Mouse (Mus musculus) telencephalon, adult 2 months (tissue): ENCODE data around the gene Cdh18.
"Not testable (repeated sequence)": the region's sequence is repeated elsewhere in the genome, so short reads cannot be mapped to it uniquely, and the experiment has no call there.

ENCODE experiments used
- DNase-seq: peaks from one replicate; pipeline ENCODE4 v3.0.0-alpha.2; 2011; ENCODE audit warnings: low read depth, low spot score

Cdh18 gene

GRCm38 (mm10) chr15:22947234-22947633, 398.4 kb downstream of the Cdh18 start:
- no peak for DNase-seq

GRCm38 (mm10) chr15:22969424-22969823, 420.6 kb downstream of the Cdh18 start:
- peak; percentile 50 for DNase-seq

GRCm38 (mm10) chr15:22980136-22980535, 431.3 kb downstream of the Cdh18 start:
- DNase-seq: no peak

- DNase-seq: no peak
Observed at GRCm38 (mm10) chr15:22984647-22985046, 435.8 kb downstream of the Cdh18 start.

GRCm38 (mm10) chr15:23016680-23017079, 467.9 kb downstream of the Cdh18 start:
- DNase-seq: no peak

- DNase-seq: no peak
Observed at GRCm38 (mm10) chr15:23021151-23021550, 472.3 kb downstream of the Cdh18 start.

- DNase-seq: no peak
Observed at GRCm38 (mm10) chr15:23022635-23023034, 473.8 kb downstream of the Cdh18 start.

- DNase-seq: peak; percentile 16
Observed at GRCm38 (mm10) chr15:23035551-23036207, 486.9 kb downstream of the Cdh18 start.

- DNase-seq: peak; percentile 79
Observed at GRCm38 (mm10) chr15:23036208-23037065, 487.6 kb downstream of the Cdh18 start.

GRCm38 (mm10) chr15:23037561-23037960, 488.7 kb downstream of the Cdh18 start:
- DNase-seq: no peak

- DNase-seq: no peak
Observed at GRCm38 (mm10) chr15:23046127-23046785, 497.4 kb downstream of the Cdh18 start.

- peak; percentile 15 for DNase-seq
Observed at GRCm38 (mm10) chr15:23052006-23052405, 503.2 kb downstream of the Cdh18 start.

- DNase-seq: not testable (repeated sequence)
Observed at GRCm38 (mm10) chr15:23085326-23085725, 536.5 kb downstream of the Cdh18 start.

- DNase-seq: no peak
Observed at GRCm38 (mm10) chr15:23087535-23087934, 538.7 kb downstream of the Cdh18 start.

- DNase-seq: no peak
Observed at GRCm38 (mm10) chr15:23096601-23097000, 547.8 kb downstream of the Cdh18 start.

- no peak for DNase-seq
Observed at GRCm38 (mm10) chr15:23104668-23105380, 556.0 kb downstream of the Cdh18 start.

GRCm38 (mm10) chr15:23134950-23135715, 586.3 kb downstream of the Cdh18 start:
- no peak for DNase-seq

- DNase-seq: no peak
Observed at GRCm38 (mm10) chr15:23136971-23137370, 588.1 kb downstream of the Cdh18 start.

- not testable (repeated sequence) for DNase-seq
Observed at GRCm38 (mm10) chr15:23142907-23143306, 594.1 kb downstream of the Cdh18 start.

- no peak for DNase-seq
Observed at GRCm38 (mm10) chr15:23155883-23156282, 607.1 kb downstream of the Cdh18 start.

- DNase-seq: no peak
Observed at GRCm38 (mm10) chr15:23164869-23165268, 616.0 kb downstream of the Cdh18 start.
